Mouse (Mus musculus): ENCODE results near the gene Uimc1.

Gene Uimc1

DNA sequence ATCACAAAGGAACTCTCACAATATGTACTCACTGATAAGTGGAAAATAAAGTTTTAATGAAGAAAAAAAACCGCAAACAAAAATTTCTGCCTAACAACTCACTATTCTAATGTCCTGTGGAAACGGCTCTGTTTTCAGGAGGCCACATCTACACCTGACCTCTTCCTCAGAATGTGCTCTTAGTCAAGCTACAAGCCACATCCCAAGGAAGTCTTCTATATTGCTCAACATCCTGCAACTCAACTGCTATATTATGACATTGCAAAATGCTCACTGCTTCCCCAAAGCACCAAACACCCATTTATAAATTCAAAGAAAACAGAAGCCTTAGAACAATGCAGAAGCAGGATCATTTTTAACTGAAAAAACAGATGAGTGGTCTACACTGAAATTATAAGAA lies 60.1 kb downstream of the Uimc1 start:
- DNase-seq = no peak

DNA sequence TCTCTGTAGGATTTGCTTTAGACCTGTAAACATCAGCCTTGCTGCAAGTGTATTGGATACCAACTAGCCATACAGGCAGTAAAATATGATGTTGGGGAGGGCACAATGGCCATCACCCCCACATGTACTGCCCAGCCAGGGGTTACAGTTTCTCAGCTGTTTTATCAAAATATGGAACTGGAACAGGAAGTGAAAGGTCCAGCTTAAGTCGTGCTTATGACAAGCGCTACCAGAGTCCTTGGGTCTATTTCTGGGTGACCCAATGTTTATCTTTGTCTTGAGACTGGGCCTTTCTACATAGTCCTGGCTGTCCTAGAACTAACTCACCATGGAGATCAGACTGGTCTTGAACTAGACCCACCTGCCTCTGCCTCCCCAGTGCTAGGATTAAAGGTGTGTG lies 75.9 kb downstream of the Uimc1 start:
- DNase-seq = no peak

GRCm38 (mm10) chr13:55022715-55023114 lies 77.4 kb downstream of the Uimc1 start:
- DNase-seq = no peak

GRCm38 (mm10) chr13:55022256-55022655 lies 77.8 kb downstream of the Uimc1 start:
- DNase-seq = no peak

GRCm38 (mm10) chr13:55021194-55021779 lies 78.8 kb downstream of the Uimc1 start, which contains the start of gene Hk3:
Gene Hk3, minus strand, starts transcription at chr13:55021385.
- DNase-seq = no peak

- DNase-seq = no peak
Measured at GRCm38 (mm10) chr13:55020051-55020450, 80.0 kb downstream of the Uimc1 start.

DNA sequence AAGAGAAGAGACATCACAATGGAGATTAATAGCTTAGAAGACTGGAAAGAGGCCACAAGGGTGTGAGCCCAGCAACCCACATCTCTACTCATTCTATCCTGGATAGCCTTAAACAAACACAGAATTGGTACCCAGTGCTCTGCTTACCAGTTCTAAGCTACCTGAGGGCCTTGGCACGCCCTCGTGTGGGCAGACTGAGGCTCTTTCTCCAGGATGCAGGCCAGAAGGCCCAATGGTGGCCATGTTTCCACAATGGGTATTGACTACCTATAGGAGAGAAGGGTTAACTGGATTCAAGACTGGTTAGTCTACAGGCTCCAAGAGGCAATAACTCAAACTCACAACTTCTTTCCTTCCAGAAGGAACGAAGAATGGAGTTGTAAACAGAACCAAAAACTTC lies 80.9 kb downstream of the Uimc1 start:
- no peak for DNase-seq

DNA sequence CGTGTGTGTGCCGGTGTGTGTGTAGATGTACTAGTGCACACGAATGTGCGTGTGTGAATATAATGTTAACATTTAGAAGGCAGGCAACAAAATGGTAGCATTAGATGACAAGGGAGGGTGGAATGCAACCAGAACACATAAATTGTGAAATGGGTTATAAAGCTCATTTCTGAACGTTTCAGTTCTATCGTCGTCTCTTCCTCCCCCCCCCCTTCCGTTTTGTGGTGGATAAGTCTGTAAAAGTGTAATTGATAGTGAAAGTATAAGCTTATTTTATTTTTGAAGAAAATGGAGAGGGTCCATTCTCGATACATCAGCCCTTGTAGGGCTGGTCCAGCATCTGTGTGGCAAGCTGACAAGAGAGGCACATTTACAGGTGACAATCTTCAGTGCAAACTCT lies 81.4 kb downstream of the Uimc1 start:
- no peak for DNase-seq

- DNase-seq = no peak
Measured at GRCm38 (mm10) chr13:55017898-55018599, 82.1 kb downstream of the Uimc1 start.

DNA sequence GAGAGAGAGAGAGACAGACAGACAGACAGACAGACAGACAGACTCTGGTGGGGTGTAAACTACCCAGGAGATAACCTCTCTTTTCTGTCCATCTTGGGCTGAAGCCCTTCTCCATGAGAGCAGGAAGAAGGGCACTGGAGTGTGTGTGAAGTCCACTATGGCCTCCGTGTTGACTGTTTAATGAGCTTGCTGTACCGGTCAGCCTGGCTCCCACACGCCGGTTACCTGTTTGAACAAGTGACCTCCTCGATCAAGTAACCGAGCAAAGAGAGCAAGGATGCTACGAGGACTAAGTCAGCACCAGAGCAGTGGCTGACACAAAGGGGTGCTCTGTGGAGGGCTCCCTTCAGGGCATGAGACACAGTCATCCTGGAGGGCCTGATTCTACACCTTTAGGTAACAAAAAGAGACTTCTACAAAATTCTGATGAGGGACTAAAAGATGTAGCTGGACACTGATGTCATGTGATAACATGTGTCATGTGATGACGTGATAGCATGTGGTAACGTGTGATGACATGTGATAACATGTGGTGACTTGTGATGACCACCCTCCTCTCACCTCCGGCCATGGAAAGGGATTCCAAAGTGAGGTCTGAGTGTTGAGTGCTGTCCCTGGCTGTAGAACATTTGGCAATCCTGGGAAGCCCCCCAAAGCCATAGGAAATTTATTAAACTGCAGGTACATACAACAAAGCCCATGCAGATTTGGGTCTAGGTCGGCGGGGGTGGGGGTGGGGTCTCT lies 82.8 kb downstream of the Uimc1 start:
- no peak for DNase-seq

DNA sequence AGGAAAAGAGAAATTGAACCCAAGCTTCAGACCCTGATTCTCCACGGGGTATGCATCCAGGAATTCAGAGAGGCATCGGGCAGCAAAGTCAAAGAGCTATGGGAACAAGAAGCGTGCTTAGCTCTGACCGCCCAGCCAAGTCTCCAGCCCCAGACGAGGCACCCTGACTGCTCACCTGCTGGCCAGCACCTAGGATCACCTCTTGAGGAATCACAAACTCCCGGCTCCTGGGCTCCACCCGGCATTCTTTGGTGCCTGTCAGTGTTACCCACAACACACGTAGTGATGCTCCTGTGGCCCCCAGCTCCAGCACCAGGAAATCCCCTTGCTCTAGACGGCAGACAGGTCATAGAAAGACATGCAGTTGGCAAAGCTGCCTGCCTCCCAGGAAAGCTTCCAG lies 85.6 kb downstream of the Uimc1 start:
- no peak for DNase-seq

- DNase-seq = no peak
Measured at GRCm38 (mm10) chr13:55013702-55014344, 86.3 kb downstream of the Uimc1 start.

- DNase-seq = no peak
Measured at GRCm38 (mm10) chr13:55011981-55012478, 88.1 kb downstream of the Uimc1 start.

DNA sequence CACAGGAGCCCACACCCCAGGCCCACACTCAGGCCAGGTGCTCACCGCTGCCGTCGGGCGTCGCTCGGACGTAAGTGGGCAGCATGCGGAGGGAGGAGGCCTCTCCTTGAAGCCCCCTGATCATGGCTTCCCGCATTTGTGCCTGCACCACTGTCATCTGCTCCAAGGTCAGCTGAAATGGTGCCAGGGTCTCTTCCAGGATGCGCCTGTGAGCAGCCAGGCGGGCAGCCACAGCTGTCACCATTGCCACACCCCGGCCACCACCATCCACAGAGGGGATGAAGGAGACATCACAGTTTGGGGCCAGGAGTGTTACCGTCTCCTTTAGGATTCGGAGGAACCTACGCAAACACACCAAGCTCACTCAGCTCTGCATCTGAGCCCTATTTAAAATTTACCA lies 89.0 kb downstream of the Uimc1 start:
- DNase-seq = no peak

- no peak for DNase-seq
Measured at GRCm38 (mm10) chr13:55008589-55008988, 91.5 kb downstream of the Uimc1 start.

GRCm38 (mm10) chr13:55006415-55006742 lies 93.7 kb downstream of the Uimc1 start:
- peak; percentile 53 to 70 for DNase-seq

GRCm38 (mm10) chr13:55005691-55006414 lies 94.2 kb downstream of the Uimc1 start:
- no peak for DNase-seq

DNA sequence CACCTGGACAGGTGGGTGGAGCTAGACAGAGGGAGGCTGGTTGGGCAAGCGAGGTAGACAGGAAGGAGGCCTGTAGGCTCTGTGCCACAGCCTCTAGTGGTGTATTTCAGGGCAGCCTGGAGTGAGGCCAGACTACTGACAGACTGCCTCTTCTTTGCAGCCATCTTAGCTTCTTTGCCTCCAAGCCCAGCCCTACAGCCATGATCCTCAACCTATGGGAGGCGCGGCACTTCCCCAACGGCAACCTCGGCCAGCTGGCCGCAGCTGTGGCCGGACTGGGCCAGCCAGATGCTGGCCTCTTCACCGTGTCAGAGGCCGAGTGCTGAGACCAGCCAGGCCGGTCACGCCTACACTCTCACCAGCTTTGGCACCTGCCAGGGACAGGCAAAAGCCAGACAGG lies 95.5 kb downstream of the Uimc1 start:
- DNase-seq = peak; percentile 67 to 77

- DNase-seq = no peak
Measured at GRCm38 (mm10) chr13:55002090-55002489, 98.0 kb downstream of the Uimc1 start.

DNA sequence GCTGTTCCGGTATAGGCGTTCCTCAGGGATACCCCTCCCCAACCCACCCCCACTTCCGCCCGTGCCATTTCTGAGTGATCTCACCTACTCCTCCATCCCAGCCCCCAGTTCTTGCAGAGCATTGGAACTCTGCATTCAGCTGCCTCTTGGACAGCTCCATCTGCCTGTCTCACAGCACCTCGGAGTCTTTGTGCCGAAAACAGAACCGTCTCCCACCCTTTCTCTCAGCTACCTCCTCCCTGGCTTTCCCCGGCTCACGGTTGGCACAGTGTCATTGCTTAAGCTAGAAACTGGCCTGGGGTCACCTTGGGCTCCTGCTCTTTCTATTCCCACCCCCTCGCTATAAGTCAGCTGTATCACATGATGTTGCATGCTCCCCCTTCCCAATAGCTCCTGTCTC lies 99.7 kb downstream of the Uimc1 start:
- no peak for DNase-seq

GRCm38 (mm10) chr13:54997568-54997967 lies 102.5 kb downstream of the Uimc1 start:
- DNase-seq = no peak

DNA sequence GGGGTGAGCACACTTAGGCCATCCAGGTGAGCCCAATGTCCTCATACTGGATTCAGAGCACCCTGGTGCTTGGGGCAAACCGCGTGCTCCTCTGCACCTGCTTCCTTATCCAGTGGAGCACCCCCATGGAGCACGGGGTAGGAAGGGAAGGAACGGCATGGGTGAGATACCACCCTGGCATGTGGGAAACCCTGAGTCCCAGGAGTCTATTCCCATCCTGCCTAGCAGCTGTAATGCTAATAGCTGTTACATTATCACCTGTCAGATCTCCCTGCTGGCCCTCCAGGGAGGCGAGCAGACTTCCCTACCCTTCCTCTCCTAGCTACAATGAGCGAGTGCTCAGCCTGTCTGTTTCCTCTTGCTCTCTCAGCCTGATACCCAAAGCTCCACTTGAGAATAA lies 104.9 kb downstream of the Uimc1 start:
- no peak for DNase-seq

GRCm38 (mm10) chr13:54994576-54994975 lies 105.5 kb downstream of the Uimc1 start:
- DNase-seq = no peak
